ENCODE assay signal across 27 mouse cellular contexts in genomic region chr4:82970901-82971648, GRCm38 (mm10).
DNase-seq lines count a peak whose midpoint lies in the region; ATAC-seq and TF ChIP-seq lines count a peak whose summit lies in the region.
"Had no signal": no experiment of that assay in that cellular context is flagged by ENCODE, and none has a peak within 500 bp of the region (broad histone marks: within the 10 kb centered on the region; RNA-seq: fewer than 3 reads in every experiment).

No protein-coding gene starts in this region.

- no peak for ATAC-seq in midbrain, embryonic 14.5 days (ENCODE audit: low FRiP score, low TSS enrichment)
- no peak for ATAC-seq in megakaryocyte, adult 5-6 weeks (ENCODE audit: poor library complexity, severe bottlenecking)

- H3K9ac ChIP-seq in midbrain, embryonic 14.5 days (replicated peaks; ENCODE audit: low read length), result no peak overlapping the region
- H3K9ac ChIP-seq: embryonic facial prominence, embryonic 13.5 days; heart, embryonic 13.5 days; liver, embryonic 13.5 days; lung, embryonic 14.5 days had no signal

- TF ChIP-seq CTCF in brain, embryonic 14.5 days (IDR thresholded peaks at IDR 0.05; ENCODE audit: borderline replicate concordance, extremely low read depth, insufficient read depth, insufficient read length), result no peak

- H3K4me1 ChIP-seq in midbrain, embryonic 14.5 days (ENCODE audit: control insufficient read depth, insufficient read depth, low read length), result 0 out of 2 replicates have a peak, but pooled peaks cover 2% of the 10 kb centered on the region
- H3K4me1 ChIP-seq in midbrain, embryonic 10.5 days, result peaks cover 10% of the 10 kb centered on the region
- H3K4me1 ChIP-seq: embryonic facial prominence, embryonic 13.5 days; heart, embryonic 13.5 days; liver, embryonic 13.5 days had no signal

- 67% methylated on average over 12 of the region's 12 CpGs for WGBS in midbrain, embryonic 14.5 days
- WGBS in midbrain, embryonic 10.5 days, result 91% methylated on average over 12 of the region's 12 CpGs

- TF ChIP-seq POLR2A in brain, embryonic 14.5 days (IDR thresholded peaks at IDR 0.05; ENCODE audit: borderline replicate concordance, extremely low read depth, insufficient read depth, insufficient read length, poor library complexity, severe bottlenecking), result no peak

- no peak overlapping the region for H3K27ac ChIP-seq in midbrain, embryonic 14.5 days (replicated peaks; ENCODE audit: low read depth, low read length)
- H3K27ac ChIP-seq in midbrain, embryonic 10.5 days (replicated peaks), result no peak overlapping the region
- H3K27ac ChIP-seq: embryonic facial prominence, embryonic 13.5 days; heart, adult 2 months; heart, embryonic 13.5 days; kidney, postnatal 0 days; liver, embryonic 13.5 days had no signal

- H3K9me3 ChIP-seq in midbrain, embryonic 14.5 days (ENCODE audit: control insufficient read depth, low read length), result no peaks in the 10 kb centered on the region
- no peaks in the 10 kb centered on the region for H3K9me3 ChIP-seq in midbrain, embryonic 10.5 days (replicated peaks)
- H3K9me3 ChIP-seq: embryonic facial prominence, embryonic 13.5 days; heart, embryonic 13.5 days; liver, embryonic 13.5 days had no signal

- H3K4me2 ChIP-seq in midbrain, embryonic 14.5 days (ENCODE audit: low read length), result no peak overlapping the region
- H3K4me2 ChIP-seq: embryonic facial prominence, embryonic 13.5 days; heart, embryonic 13.5 days; liver, embryonic 13.5 days; lung, embryonic 14.5 days had no signal

- DNase-seq in frontal cortex, adult 2 months (ENCODE audit: extremely low spot score in 1 of 2, low spot score in 1 of 2), result peak; percentile 9 to 53
- no peak for DNase-seq in frontal cortex, postnatal 10 days (ENCODE audit: low spot score in 2 of 2)
- peak; percentile 25 for DNase-seq in midbrain, embryonic 14.5 days
- no peak for DNase-seq in midbrain, embryonic 10.5 days (ENCODE audit: low spot score)
- peak; percentile 10 for DNase-seq in Muller cell, postnatal 12 days (ENCODE audit: inconsistent ontology term)
- peak; percentile 78 for DNase-seq in brain, embryonic 14.5 days (ENCODE audit: low read depth)
- no peak for DNase-seq in c-Kit-positive CD71-positive TER-119-positive erythroid progenitor cells, embryonic 14.5 days (ENCODE audit: low spot score)
- DNase-seq: adrenal gland, adult 8-10 months; B cell, adult 2 months; cerebellum, adult 8-10 months; cerebellum, postnatal 36 days; embryo, embryonic 11 days; gastrocnemius, postnatal 36 days; heart, adult 2 months; heart, postnatal 14 days; kidney, adult 2 months; liver, embryonic 13.5 days; lung, embryonic 14.5 days; right cerebral cortex, postnatal 4 days; thymus, postnatal 14 days had no signal

- H3K27me3 ChIP-seq in midbrain, embryonic 14.5 days (ENCODE audit: control insufficient read depth, insufficient read depth, low read length), result no peaks in the 10 kb centered on the region
- no peaks in the 10 kb centered on the region for H3K27me3 ChIP-seq in midbrain, embryonic 10.5 days (ENCODE audit: low read depth, poor library complexity, severe bottlenecking)
- H3K27me3 ChIP-seq: CH12.LX; embryonic facial prominence, embryonic 13.5 days; heart, embryonic 13.5 days; liver, embryonic 13.5 days had no signal

- no peak overlapping the region for H3K4me3 ChIP-seq in midbrain, embryonic 14.5 days (replicated peaks; ENCODE audit: low read depth, low read length)
- H3K4me3 ChIP-seq in midbrain, embryonic 10.5 days, result no peak overlapping the region
- H3K4me3 ChIP-seq: embryonic facial prominence, embryonic 13.5 days; erythroblast, embryonic 14.5 days; heart, adult 2 months; heart, embryonic 13.5 days; liver, embryonic 13.5 days had no signal

- no peaks in the 10 kb centered on the region for H3K36me3 ChIP-seq in midbrain, embryonic 14.5 days (ENCODE audit: control insufficient read depth, insufficient read depth, low read length)
- H3K36me3 ChIP-seq in midbrain, embryonic 10.5 days, result peaks cover 3% of the 10 kb centered on the region; the same call in 1 of the 2 replicates
- H3K36me3 ChIP-seq: G1E; liver, embryonic 13.5 days had no signal

Comparison
In these comparisons a context has a peak if more than half of its experiments do, and no peak if none do; other contexts are left out.
1. DNase-seq: peak in frontal cortex, adult 2 months (2 of 2), midbrain, embryonic 14.5 days (single experiment), Muller cell, postnatal 12 days (single experiment) and brain, embryonic 14.5 days (single experiment); none in frontal cortex, postnatal 10 days (0 of 2), midbrain, embryonic 10.5 days (single experiment) and c-Kit-positive CD71-positive TER-119-positive erythroid progenitor cells, embryonic 14.5 days (single experiment).